Mouse (Mus musculus) MEL (cell line): ENCODE measurements around the gene Dydc2. TPM values are rescaled to one million over a fixed set of nuclear protein-coding genes. Genes with fewer than 3 reads are reported as not detected.

Experiments used
- DNase-seq: peaks from one replicate; pipeline ENCODE4 v3.0.0; 2011; ENCODE audit warnings: low read depth, low spot score
- H3K27ac ChIP-seq: 2 replicates; pipeline ENCODE4 v1.5.1; 2012; ENCODE audit warnings: low read depth, mild to moderate bottlenecking, control low read depth, low read length, moderate library complexity; ENCODE audit not compliant: control insufficient read depth
- H3K27me3 ChIP-seq, 2 experiments: fragments of 150-350 bp in 1 of 2; sonication (generic) in 1 of 2; 2 replicates each; pipeline ENCODE4 v1.6.1; 2012; ENCODE audit warnings: low read length in 2 of 2, mild to moderate bottlenecking in 2 of 2, improper control_type of control experiment in 1 of 2, moderate library complexity in 1 of 2; ENCODE audit not compliant: insufficient read depth in 2 of 2, control insufficient read depth in 1 of 2
- H3K36me3 ChIP-seq, 2 experiments: 2 replicates each; pipeline ENCODE4 v1.6.1; 2012 to 2014; ENCODE audit warnings: low read length in 2 of 2, improper control_type of control experiment in 1 of 2, inconsistent platforms in 1 of 2, mild to moderate bottlenecking in 1 of 2; ENCODE audit not compliant: insufficient read depth in 2 of 2, control insufficient read depth in 1 of 2
- H3K4me1 ChIP-seq, 2 experiments: fragments of 150-350 bp in 1 of 2; sonication (generic) in 1 of 2; 2 replicates each; pipeline ENCODE4 v1.6.1; 2012; ENCODE audit warnings: low read length in 2 of 2, improper control_type of control experiment in 1 of 2, mild to moderate bottlenecking in 1 of 2; ENCODE audit not compliant: insufficient read depth in 2 of 2, control insufficient read depth in 1 of 2
- H3K4me3 ChIP-seq, 2 experiments: fragments of 150-350 bp in 1 of 2; sonication (generic) in 1 of 2; 2 replicates each; pipeline ENCODE4 v1.5.1; 2012; ENCODE audit warnings: low read depth in 2 of 2, low read length in 2 of 2, mild to moderate bottlenecking in 2 of 2, moderate library complexity in 2 of 2, control low read depth in 1 of 2, improper control_type of control experiment in 1 of 2; ENCODE audit not compliant: control insufficient read depth in 1 of 2, insufficient read depth in 1 of 2
- H3K79me2 ChIP-seq: 2 replicates; pipeline ENCODE4 v1.6.1; 2012; ENCODE audit warnings: mild to moderate bottlenecking, low read length, moderate library complexity; ENCODE audit not compliant: control insufficient read depth, poor library complexity, insufficient read depth
- H3K9ac ChIP-seq: 2 replicates; pipeline ENCODE4 v1.6.1; 2012; ENCODE audit warnings: low read depth, mild to moderate bottlenecking, control low read depth, low read length, moderate library complexity; ENCODE audit not compliant: control insufficient read depth, poor library complexity, severe bottlenecking
- H3K9me3 ChIP-seq: fragments of 150-350 bp; sonication (generic); replicated peaks from 2 replicates; pipeline ENCODE4 v1.6.1; 2012; ENCODE audit warnings: mild to moderate bottlenecking, low read length, improper control_type of control experiment, moderate library complexity; ENCODE audit not compliant: insufficient read depth
- BHLHE40 ChIP-seq: IDR thresholded peaks from 2 replicates; pipeline ENCODE4 v1.6.1; 2012; ENCODE audit warnings: low read depth, mild to moderate bottlenecking, inconsistent platforms, low read length, improper control_type of control experiment, borderline replicate concordance
- CHD2 ChIP-seq: IDR thresholded peaks from 2 replicates; pipeline ENCODE4 v1.6.1; 2011; ENCODE audit warnings: low read length, improper control_type of control experiment
- CTCF ChIP-seq, 3 experiments: IDR thresholded peaks in 2 of 3; conservative IDR thresholded peaks in 1 of 3; 2 replicates each; pipeline ENCODE4 v1.5.1; 2011 to 2012; ENCODE audit warnings: low read length in 3 of 3, low read depth in 2 of 3, mild to moderate bottlenecking in 2 of 3, improper control_type of control experiment in 1 of 3, inconsistent platforms in 1 of 3, mixed read lengths in 1 of 3, moderate library complexity in 1 of 3; ENCODE audit not compliant: control insufficient read depth in 1 of 3, insufficient read depth in 1 of 3, poor library complexity in 1 of 3, severe bottlenecking in 1 of 3
- E2F4 ChIP-seq: IDR thresholded peaks from 2 replicates; pipeline ENCODE4 v1.6.1; 2011; ENCODE audit warnings: low read depth, low read length, improper control_type of control experiment, borderline replicate concordance
- ELF1 ChIP-seq: IDR thresholded peaks from 2 replicates; pipeline ENCODE4 v1.6.1; 2014; ENCODE audit warnings: low read depth, mild to moderate bottlenecking, inconsistent platforms, low read length, improper control_type of control experiment, moderate library complexity
- ETS1 ChIP-seq: IDR thresholded peaks from 2 replicates; pipeline ENCODE4 v1.6.1; 2012; ENCODE audit warnings: low read depth, mild to moderate bottlenecking, inconsistent platforms, low read length, improper control_type of control experiment, moderate library complexity
- GABPA ChIP-seq: IDR thresholded peaks from 2 replicates; pipeline ENCODE4 v1.6.1; 2012; ENCODE audit warnings: low read depth, mild to moderate bottlenecking, inconsistent platforms, low read length, improper control_type of control experiment, moderate library complexity
- GATA1 ChIP-seq: IDR thresholded peaks from 2 replicates; pipeline ENCODE4 v1.6.1; 2011; ENCODE audit warnings: low read depth, low read length, improper control_type of control experiment
- MAFK ChIP-seq: IDR thresholded peaks from 2 replicates; pipeline ENCODE4 v1.6.1; 2011; ENCODE audit warnings: low read depth, mild to moderate bottlenecking, low read length, improper control_type of control experiment, borderline replicate concordance
- MAX ChIP-seq: IDR thresholded peaks from 2 replicates; pipeline ENCODE4 v1.6.1; 2011; ENCODE audit warnings: low read length, improper control_type of control experiment
- MAZ ChIP-seq: IDR thresholded peaks from 2 replicates; pipeline ENCODE4 v1.6.1; 2012; ENCODE audit warnings: low read depth, mild to moderate bottlenecking, inconsistent platforms, low read length, improper control_type of control experiment
- MXI1 ChIP-seq: IDR thresholded peaks from 2 replicates; pipeline ENCODE4 v1.6.1; 2011; ENCODE audit warnings: mild to moderate bottlenecking, low read depth, low read length, improper control_type of control experiment
- POLR2AphosphoS2 ChIP-seq: IDR thresholded peaks from 2 replicates; pipeline ENCODE4 v1.6.1; 2011; ENCODE audit warnings: low read length, improper control_type of control experiment
- RAD21 ChIP-seq: IDR thresholded peaks from 2 replicates; pipeline ENCODE4 v1.6.1; 2011; ENCODE audit warnings: mild to moderate bottlenecking, low read depth, low read length, improper control_type of control experiment
- RCOR1 ChIP-seq: IDR thresholded peaks from 2 replicates; pipeline ENCODE4 v1.6.1; 2012; ENCODE audit warnings: low read depth, mild to moderate bottlenecking, inconsistent platforms, low read length, improper control_type of control experiment
- SIN3A ChIP-seq: IDR thresholded peaks from 2 replicates; pipeline ENCODE4 v1.6.1; 2012; ENCODE audit warnings: low read length, improper control_type of control experiment, inconsistent platforms
- SMC3 ChIP-seq: IDR thresholded peaks from 2 replicates; pipeline ENCODE4 v1.6.1; 2011; ENCODE audit warnings: low read depth, low read length, improper control_type of control experiment
- TAL1 ChIP-seq: IDR thresholded peaks from 2 replicates; pipeline ENCODE4 v1.6.1; 2012; ENCODE audit warnings: mild to moderate bottlenecking, inconsistent platforms, low read length, moderate library complexity, mixed read lengths
- TBP ChIP-seq: IDR thresholded peaks from 2 replicates; pipeline ENCODE4 v1.8.0; 2011; ENCODE audit warnings: low read depth, low read length, improper control_type of control experiment
- TCF12 ChIP-seq: IDR thresholded peaks from 2 replicates; pipeline ENCODE4 v1.6.1; 2014; ENCODE audit warnings: low read depth, mild to moderate bottlenecking, inconsistent platforms, low read length, improper control_type of control experiment, moderate library complexity
- USF2 ChIP-seq, 2 experiments: IDR thresholded peaks; 2 replicates each; pipeline ENCODE4 v1.6.1; 2011 to 2012; ENCODE audit warnings: improper control_type of control experiment in 2 of 2, low read length in 2 of 2, borderline replicate concordance in 1 of 2, inconsistent platforms in 1 of 2, low read depth in 1 of 2, mild to moderate bottlenecking in 1 of 2; ENCODE audit not compliant: insufficient read depth in 1 of 2
- ZC3H11A ChIP-seq: IDR thresholded peaks from 2 replicates; pipeline ENCODE4 v1.6.1; 2012; ENCODE audit warnings: low read depth, mild to moderate bottlenecking, inconsistent platforms, low read length, improper control_type of control experiment
- ZKSCAN1 ChIP-seq: IDR thresholded peaks from 2 replicates; pipeline ENCODE4 v1.6.1; 2012; ENCODE audit warnings: low read depth, mild to moderate bottlenecking, inconsistent platforms, low read length, improper control_type of control experiment, moderate library complexity
- ZNF384 ChIP-seq: IDR thresholded peaks from 2 replicates; pipeline ENCODE4 v1.6.1; 2012; ENCODE audit warnings: low read depth, mild to moderate bottlenecking, inconsistent platforms, low read length, improper control_type of control experiment
- polyA plus RNA-seq, 2 experiments: library from polyadenylated mRNA; stranded (reverse) in 1 of 2; unstranded in 1 of 2; fragments of >175 nt in 1 of 2; fragments of >200 nt in 1 of 2; gene quantifications; 2 replicates each; pipeline versions ENCODE4 v1.2.1 to v1.2.4; 2012; ENCODE audit warnings: low replicate concordance in 2 of 2, low read depth in 1 of 2; ENCODE audit not compliant: insufficient read length in 2 of 2, insufficient read depth in 1 of 2, missing spikeins in 1 of 2
- total RNA-seq: library from RNA; depleted of rRNA; stranded (reverse); fragments of 300-350 nt; gene quantifications from 2 replicates; pipeline ENCODE4 v1.2.3, GENCODE M21; 2012

The Dydc2 gene
- total and polyA plus RNA-seq, 3 experiments = not detected

DNA sequence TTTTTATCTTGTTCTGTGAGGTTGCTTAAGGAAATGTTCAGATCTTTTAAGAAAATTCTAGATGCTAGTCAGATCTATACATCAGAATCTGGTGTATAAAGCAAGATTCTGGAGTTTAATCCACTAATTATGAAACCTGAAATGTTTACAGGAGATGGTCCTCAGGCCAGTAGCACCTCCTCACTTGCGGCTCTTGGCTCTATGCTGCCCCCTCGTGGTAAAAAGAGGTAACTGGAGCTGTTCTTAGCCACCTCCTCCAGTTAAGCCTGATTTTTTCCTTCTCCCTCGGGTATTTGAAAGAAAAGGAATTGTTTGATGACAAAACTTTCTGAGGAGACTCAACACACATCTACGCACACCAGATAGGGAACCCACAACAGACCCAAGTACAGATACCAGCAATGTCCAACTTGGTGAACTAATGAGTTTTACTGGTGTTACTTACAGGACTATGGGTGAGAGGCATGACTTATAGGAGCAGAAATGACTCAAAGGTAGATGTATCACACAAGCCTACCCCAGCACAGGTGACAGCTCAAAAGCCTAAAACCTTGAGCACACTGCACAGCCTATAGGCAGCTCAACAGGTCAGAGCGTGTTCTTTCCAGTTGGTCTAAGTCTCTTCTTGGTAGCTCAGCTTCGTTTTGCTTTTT, 33.7 kb downstream of the Dydc2 start:
- H3K36me3 ChIP-seq = no peaks in the 10 kb centered on the region
- DNase-seq = peak; percentile 79
- H3K27ac ChIP-seq = no peak overlapping the region
- no peak overlapping the region for H3K9ac ChIP-seq
- no peaks in the 10 kb centered on the region for H3K9me3 ChIP-seq
- H3K27me3 ChIP-seq = peaks cover 2 to 10% of the 10 kb centered on the region in 2 experiments; a peak in 3 of 4 replicates
- no peaks in the 10 kb centered on the region for H3K4me1 ChIP-seq
- H3K4me3 ChIP-seq = no peak overlapping the region
- TF ChIP-seq GABPA (no peak), MXI1 (no peak), POLR2AphosphoS2 (no peak), SMC3 (peak; percentile 79), ZC3H11A (peak; percentile 60), RAD21 (peak; percentile 79), RCOR1 (no peak), TBP (no peak), ZNF384 (0 out of 2 replicates have a peak, but pooled peaks have one; percentile 11), ELF1 (no peak), CTCF (IDR thresholded peaks at IDR 0.05 in 2 of 3, conservative IDR thresholded peaks at IDR 0.05 in 1 of 3; ENCODE audit: control insufficient read depth in 1 of 3, insufficient read depth in 1 of 3, low read depth in 2 of 3, low read length in 3 of 3, poor library complexity in 1 of 3, severe bottlenecking in 1 of 3) (peak; percentile 77 to 91 (median 86)), TCF12 (no peak)
- TF ChIP-seq, all 39 proteins: peak for 5
- no peaks in the 10 kb centered on the region for H3K79me2 ChIP-seq

DNA sequence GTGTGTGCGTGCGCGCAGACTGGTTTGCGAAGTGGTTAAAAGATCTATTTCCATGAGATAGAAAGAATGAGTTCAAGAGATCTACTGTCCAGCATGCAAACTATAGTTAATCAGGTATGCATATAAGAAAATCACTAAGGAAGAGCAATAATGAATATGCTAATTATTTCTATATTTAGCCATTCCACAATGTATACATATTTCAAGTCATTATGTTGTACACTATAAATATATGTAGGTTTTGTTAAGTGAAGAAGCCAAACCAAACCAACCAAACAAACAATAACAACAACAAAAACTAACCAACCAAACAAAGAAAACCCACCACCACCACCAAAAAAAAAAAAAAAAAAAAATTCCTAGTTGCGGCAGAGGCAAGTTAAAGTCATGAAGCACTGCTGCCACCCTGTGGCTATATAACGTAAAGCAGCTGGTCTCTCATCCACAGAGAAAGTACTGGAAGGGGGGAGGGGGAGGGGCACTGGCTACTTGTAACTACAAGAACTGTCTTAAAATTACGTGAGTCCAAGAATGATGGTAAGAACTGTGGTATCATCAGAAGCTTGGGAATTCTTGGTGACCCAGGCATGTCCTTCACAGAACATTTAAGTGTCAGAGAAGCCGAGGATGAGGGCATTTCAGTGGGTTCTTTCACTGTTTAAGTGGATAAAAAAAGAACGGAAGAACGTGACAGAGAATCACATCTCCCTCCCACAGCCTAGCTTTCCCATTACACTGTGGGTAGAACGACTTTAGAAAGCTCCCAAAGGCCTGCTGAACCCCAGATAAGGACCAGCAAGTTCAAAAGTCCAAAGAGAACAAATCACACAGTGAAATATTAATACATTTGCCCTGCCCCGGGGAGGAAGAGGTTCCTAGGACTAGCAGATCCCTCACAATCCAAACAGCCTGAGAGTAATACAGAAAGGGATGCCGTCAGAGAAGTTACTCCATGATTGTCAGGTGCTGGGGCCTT, 35.6 kb downstream of the Dydc2 start:
- no peaks in the 10 kb centered on the region for H3K4me1 ChIP-seq
- DNase-seq = peak; percentile 81
- no peak for TF ChIP-seq TAL1
- TF ChIP-seq SMC3 = peak; percentile 91
- no peak for TF ChIP-seq TBP
- TF ChIP-seq ETS1 = no peak
- TF ChIP-seq SIN3A = no peak; the same call in 1 of the 2 replicates
- TF ChIP-seq ZKSCAN1 = peak; percentile 52; the same call in 1 of the 2 replicates
- no peak for TF ChIP-seq MAFK
- TF ChIP-seq ZC3H11A = peak; percentile 91
- TF ChIP-seq BHLHE40 = 0 out of 2 replicates have a peak, but pooled peaks have one; percentile 28
- 0 out of 2 replicates have a peak, but pooled peaks have one; percentile 21 for TF ChIP-seq MAZ
- TF ChIP-seq E2F4 = no peak
- TF ChIP-seq USF2 (IDR thresholded peaks at IDR 0.05; ENCODE audit: borderline replicate concordance in 1 of 2, insufficient read depth in 1 of 2, low read depth in 1 of 2, low read length in 2 of 2) = no peak
- TF ChIP-seq RAD21 = peak; percentile 92
- peak; percentile 99 for TF ChIP-seq ZNF384
- TF ChIP-seq CTCF (IDR thresholded peaks at IDR 0.05 in 2 of 3, conservative IDR thresholded peaks at IDR 0.05 in 1 of 3; ENCODE audit: control insufficient read depth in 1 of 3, insufficient read depth in 1 of 3, low read depth in 2 of 3, low read length in 3 of 3, poor library complexity in 1 of 3, severe bottlenecking in 1 of 3) = peak; percentile 59 to 87 (median 67); a peak in 5 of 6 replicates
- TF ChIP-seq GATA1 = no peak
- peak; percentile 43 for TF ChIP-seq CHD2
- no peak for TF ChIP-seq GABPA
- no peak for TF ChIP-seq MAX
- TF ChIP-seq, all 39 proteins: peak for 9
- H3K27ac ChIP-seq = no peak overlapping the region
- H3K27me3 ChIP-seq = no peaks in the 10 kb centered on the region; a peak in 2 of 4 replicates
- no peaks in the 10 kb centered on the region for H3K79me2 ChIP-seq
- no peaks in the 10 kb centered on the region for H3K9me3 ChIP-seq
- no peak overlapping the region for H3K4me3 ChIP-seq
- H3K9ac ChIP-seq = no peak overlapping the region
- H3K36me3 ChIP-seq = no peaks in the 10 kb centered on the region
